Mouse (Mus musculus) left cerebral cortex, adult 18-20 months (tissue): ENCODE results near the gene Gm5934. TPM values are rescaled to one million over a fixed set of nuclear protein-coding genes. Genes with fewer than 3 reads are reported as not detected.
"Not testable (repeated sequence)": the region's sequence is repeated elsewhere in the genome, so short reads cannot be mapped to it uniquely, and the experiment has no call there.

Experiments
- DNase-seq, 2 experiments: peaks; one replicate each; pipeline ENCODE4 v3.0.0; 2021 to 2022; ENCODE audit warnings: low spot score in 2 of 2, mixed read lengths in 1 of 2
- long read RNA-seq, 2 experiments: library from polyadenylated mRNA; stranded (forward); transcript quantifications; one replicate each; pipeline ENCODE4 v2.0.0; 2021
- total RNA-seq, 2 experiments: library from RNA; stranded (reverse); gene quantifications; 2 replicates each; pipeline ENCODE4 v1.2.3; 2021

Gm5934 gene
- total RNA-seq = not detected
- long read RNA-seq, experiment 1 = 0 reads
- long read RNA-seq, experiment 2 = 0 reads

GRCm38 (mm10) chrX:24500660-24501059, at the start of gene Gm5934:
Gene Gm5934 (minus strand): TSS chrX:24500760.
- DNase-seq = not testable (repeated sequence)

Other genes with a start within 250 kb of the Gm5934 start
- not detected for gene Gm4297, start 74.1 kb upstream of the Gm5934 start, total RNA-seq